Comparison of ENCODE assay signal across 21 mouse cellular contexts in genomic region chr8:45580544-45580866, GRCm38 (mm10).
A peak's percentile ranks its signal among the peaks of the same experiment; 100 is the strongest.
DNase-seq lines count a peak whose midpoint lies in the region; ATAC-seq and TF ChIP-seq lines count a peak whose summit lies in the region.
"Had no signal": no experiment of that assay in that cellular context is flagged by ENCODE, and none has a peak within 500 bp of the region (broad histone marks: within the 10 kb centered on the region; RNA-seq: fewer than 3 reads in every experiment).

No protein-coding gene starts in this region.

- no peaks in the 10 kb centered on the region for H3K9me3 ChIP-seq in forebrain, embryonic 14.5 days (replicated peaks; ENCODE audit: control insufficient read depth, low read length)
- no peaks in the 10 kb centered on the region for H3K9me3 ChIP-seq in forebrain, embryonic 10.5 days
- no peaks in the 10 kb centered on the region for H3K9me3 ChIP-seq in heart, embryonic 13.5 days
- no peaks in the 10 kb centered on the region for H3K9me3 ChIP-seq in kidney, embryonic 16.5 days (ENCODE audit: low read length)
- H3K9me3 ChIP-seq in midbrain, embryonic 13.5 days = no peaks in the 10 kb centered on the region
- H3K9me3 ChIP-seq in midbrain, embryonic 11.5 days (ENCODE audit: control insufficient read depth, low read length) = no peaks in the 10 kb centered on the region
- H3K9me3 ChIP-seq: intestine, embryonic 15.5 days; limb, embryonic 13.5 days; liver, embryonic 13.5 days had no signal

- no peak overlapping the region for H3K4me3 ChIP-seq in forebrain, embryonic 14.5 days (ENCODE audit: low read depth, low read length)
- H3K4me3 ChIP-seq in forebrain, embryonic 10.5 days = no peak overlapping the region
- H3K4me3 ChIP-seq in heart, embryonic 13.5 days = no peak overlapping the region
- no peak overlapping the region for H3K4me3 ChIP-seq in kidney, embryonic 16.5 days (ENCODE audit: low read length)
- no peak overlapping the region for H3K4me3 ChIP-seq in kidney, adult 2 months (ENCODE audit: insufficient read depth, low read depth, low read length)
- H3K4me3 ChIP-seq in midbrain, embryonic 13.5 days (replicated peaks) = no peak overlapping the region
- no peak overlapping the region for H3K4me3 ChIP-seq in midbrain, embryonic 11.5 days (ENCODE audit: low read depth, low read length)
- H3K4me3 ChIP-seq: intestine, embryonic 15.5 days; limb, embryonic 13.5 days; liver, embryonic 13.5 days had no signal

- no peak for DNase-seq in forebrain, embryonic 14.5 days (ENCODE audit: low spot score)
- DNase-seq in forebrain, embryonic 10.5 days (ENCODE audit: extremely low spot score, low spot score) = no peak
- no peak for DNase-seq in heart, postnatal 25 days (ENCODE audit: low spot score)
- DNase-seq in kidney, adult 2 months = no peak
- no peak for DNase-seq in midbrain, embryonic 11.5 days (ENCODE audit: low spot score, missing footprints)
- DNase-seq: adrenal gland, postnatal 10 days; cerebellum, adult 18-20 months; cerebellum, postnatal 14 days; gastrocnemius, postnatal 25 days; kidney, adult 9 months; kidney, postnatal 4 days; liver, embryonic 13.5 days; lung, adult 2 months; midbrain, embryonic 14.5 days had no signal

- no peak overlapping the region for H3K4me2 ChIP-seq in forebrain, embryonic 14.5 days (ENCODE audit: low read length)
- no peak overlapping the region for H3K4me2 ChIP-seq in heart, embryonic 13.5 days
- H3K4me2 ChIP-seq in kidney, embryonic 16.5 days (replicated peaks; ENCODE audit: low read depth, low read length) = no peak overlapping the region
- H3K4me2 ChIP-seq in midbrain, embryonic 13.5 days (replicated peaks) = no peak overlapping the region
- H3K4me2 ChIP-seq in midbrain, embryonic 11.5 days = no peak overlapping the region
- H3K4me2 ChIP-seq: intestine, embryonic 15.5 days; limb, embryonic 13.5 days; liver, embryonic 13.5 days had no signal

- 67% methylated on average over 3 of the region's 3 CpGs for WGBS in forebrain, embryonic 14.5 days
- WGBS in forebrain, embryonic 10.5 days = 71% methylated on average over 3 of the region's 3 CpGs
- 31% methylated on average over 3 of the region's 3 CpGs for WGBS in heart, embryonic 13.5 days
- 61% methylated on average over 3 of the region's 3 CpGs for WGBS in kidney, embryonic 16.5 days
- 72% methylated on average over 3 of the region's 3 CpGs for WGBS in kidney, adult 2 months
- WGBS in midbrain, embryonic 13.5 days = 59% methylated on average over 3 of the region's 3 CpGs
- WGBS in midbrain, embryonic 11.5 days = 61% methylated on average over 3 of the region's 3 CpGs

- H3K27me3 ChIP-seq in forebrain, embryonic 14.5 days (replicated peaks; ENCODE audit: control insufficient read depth, insufficient read depth, low read length) = no peaks in the 10 kb centered on the region
- no peaks in the 10 kb centered on the region for H3K27me3 ChIP-seq in forebrain, embryonic 10.5 days (ENCODE audit: poor library complexity, severe bottlenecking)
- no peaks in the 10 kb centered on the region for H3K27me3 ChIP-seq in heart, embryonic 13.5 days (replicated peaks)
- H3K27me3 ChIP-seq in kidney, embryonic 16.5 days (ENCODE audit: insufficient read depth, low read length) = no peaks in the 10 kb centered on the region
- H3K27me3 ChIP-seq in kidney, adult 2 months (replicated peaks; ENCODE audit: control insufficient read depth, insufficient read depth, low read length) = no peaks in the 10 kb centered on the region
- H3K27me3 ChIP-seq in midbrain, embryonic 13.5 days = no peaks in the 10 kb centered on the region
- H3K27me3 ChIP-seq in midbrain, embryonic 11.5 days (ENCODE audit: control insufficient read depth, insufficient read depth, low read length) = no peaks in the 10 kb centered on the region
- H3K27me3 ChIP-seq: intestine, embryonic 15.5 days; limb, embryonic 13.5 days; liver, embryonic 13.5 days had no signal

- intact Hi-C loops in heart, postnatal 25 days (cut with DNase I) = no loop called here

- H3K36me3 ChIP-seq in forebrain, embryonic 14.5 days (ENCODE audit: control insufficient read depth, insufficient read depth, low read length) = no peaks in the 10 kb centered on the region
- no peaks in the 10 kb centered on the region for H3K36me3 ChIP-seq in forebrain, embryonic 10.5 days (replicated peaks)
- H3K36me3 ChIP-seq in heart, embryonic 13.5 days = no peaks in the 10 kb centered on the region
- no peaks in the 10 kb centered on the region for H3K36me3 ChIP-seq in kidney, embryonic 16.5 days (ENCODE audit: insufficient read depth, low read length)
- H3K36me3 ChIP-seq in kidney, adult 2 months (ENCODE audit: control insufficient read depth, insufficient read depth, low read length) = no peaks in the 10 kb centered on the region
- 0 out of 2 replicates have a peak, but pooled peaks cover 4% of the 10 kb centered on the region for H3K36me3 ChIP-seq in midbrain, embryonic 13.5 days
- H3K36me3 ChIP-seq in midbrain, embryonic 11.5 days (ENCODE audit: control insufficient read depth, insufficient read depth, low read length) = no peaks in the 10 kb centered on the region
- H3K36me3 ChIP-seq: intestine, embryonic 15.5 days; limb, embryonic 13.5 days; liver, embryonic 13.5 days had no signal

- H3K4me1 ChIP-seq in forebrain, embryonic 14.5 days (ENCODE audit: control insufficient read depth, insufficient read depth, low read length) = no peaks in the 10 kb centered on the region
- H3K4me1 ChIP-seq in forebrain, embryonic 10.5 days = peaks cover 3% of the 10 kb centered on the region; the same call in 1 of the 2 replicates
- H3K4me1 ChIP-seq in heart, embryonic 13.5 days = peaks cover 36% of the 10 kb centered on the region
- no peaks in the 10 kb centered on the region for H3K4me1 ChIP-seq in kidney, embryonic 16.5 days (ENCODE audit: insufficient read depth, low read length)
- H3K4me1 ChIP-seq in kidney, adult 2 months (ENCODE audit: control insufficient read depth, insufficient read depth, low read length) = no peaks in the 10 kb centered on the region
- 0 out of 2 replicates have a peak, but pooled peaks cover 5% of the 10 kb centered on the region for H3K4me1 ChIP-seq in midbrain, embryonic 13.5 days (replicated peaks)
- H3K4me1 ChIP-seq in midbrain, embryonic 11.5 days (ENCODE audit: control insufficient read depth, insufficient read depth, low read length) = no peaks in the 10 kb centered on the region
- H3K4me1 ChIP-seq: intestine, embryonic 15.5 days; limb, embryonic 13.5 days; liver, embryonic 13.5 days had no signal

- no peak overlapping the region for H3K9ac ChIP-seq in forebrain, embryonic 14.5 days (ENCODE audit: low read length)
- H3K9ac ChIP-seq in heart, embryonic 13.5 days = 0 out of 2 replicates have a peak overlapping the region, but pooled peaks have one; percentile 42
- no peak overlapping the region for H3K9ac ChIP-seq in kidney, embryonic 16.5 days (replicated peaks; ENCODE audit: low read length)
- H3K9ac ChIP-seq in midbrain, embryonic 13.5 days (replicated peaks) = no peak overlapping the region
- no peak overlapping the region for H3K9ac ChIP-seq in midbrain, embryonic 11.5 days (ENCODE audit: low read length)
- H3K9ac ChIP-seq: intestine, embryonic 15.5 days; limb, embryonic 13.5 days; liver, embryonic 13.5 days had no signal

- no peak overlapping the region for H3K27ac ChIP-seq in forebrain, embryonic 14.5 days (ENCODE audit: low read depth, low read length)
- H3K27ac ChIP-seq in forebrain, embryonic 10.5 days = no peak overlapping the region
- peak overlapping the region; percentile 81 for H3K27ac ChIP-seq in heart, embryonic 13.5 days (replicated peaks)
- H3K27ac ChIP-seq in kidney, embryonic 16.5 days (ENCODE audit: low read length) = no peak overlapping the region
- no peak overlapping the region for H3K27ac ChIP-seq in kidney, adult 2 months (ENCODE audit: insufficient read depth, low read depth, low read length)
- H3K27ac ChIP-seq in midbrain, embryonic 13.5 days = no peak overlapping the region
- no peak overlapping the region for H3K27ac ChIP-seq in midbrain, embryonic 11.5 days (ENCODE audit: low read depth, low read length)
- H3K27ac ChIP-seq: intestine, embryonic 15.5 days; limb, embryonic 13.5 days; liver, embryonic 13.5 days; macrophage had no signal

- no peak for TF ChIP-seq CTCF in kidney, adult 2 months (conservative IDR thresholded peaks at IDR 0.05; ENCODE audit: insufficient read depth, insufficient read length, low read depth, low read length)

- peak; percentile 58 for ATAC-seq in forebrain, embryonic 14.5 days
- ATAC-seq in heart, embryonic 13.5 days (ENCODE audit: extremely low read depth, insufficient number of reproducible peaks, low FRiP score, low TSS enrichment) = no peak
- peak; percentile 31; the same call in 1 of the 2 replicates for ATAC-seq in kidney, embryonic 16.5 days (ENCODE audit: low FRiP score, low TSS enrichment)
- 0 out of 2 replicates have a peak, but pooled peaks have one; percentile 24 for ATAC-seq in midbrain, embryonic 13.5 days
- no peak for ATAC-seq in midbrain, embryonic 11.5 days (ENCODE audit: low FRiP score)
- ATAC-seq: hindbrain, embryonic 16.5 days; intestine, embryonic 15.5 days had no signal

- TF ChIP-seq POLR2A in kidney, adult 2 months (IDR thresholded peaks at IDR 0.05; ENCODE audit: low read depth, low read length) = no peak

Comparison
In these comparisons a context has a peak if more than half of its experiments do, and no peak if none do; other contexts are left out.
1. ATAC-seq: peak in forebrain, embryonic 14.5 days (single experiment), kidney, embryonic 16.5 days (single experiment) and midbrain, embryonic 13.5 days (single experiment); none in heart, embryonic 13.5 days (single experiment) and midbrain, embryonic 11.5 days (single experiment).